Mouse (Mus musculus): ENCODE results near the gene Pgs1.

GRCm38 (mm10) chr11:118021806-118022205 is 35.7 kb downstream of the Pgs1 start:
- peak; percentile 94 for TF ChIP-seq CTCF (IDR thresholded peaks at IDR 0.05; ENCODE audit: control insufficient read depth, insufficient read depth, insufficient read length)
- no peak for TF ChIP-seq FOSL1 (IDR thresholded peaks at IDR 0.05; ENCODE audit: insufficient read depth, low read length, poor library complexity, severe bottlenecking)
- no peak for TF ChIP-seq MYOD1 (IDR thresholded peaks at IDR 0.05; ENCODE audit: control insufficient read depth, insufficient read length, low read depth)
- no peak for TF ChIP-seq MYOG (IDR thresholded peaks at IDR 0.05; ENCODE audit: control insufficient read depth, extremely low read depth, insufficient read length)
- no peak for TF ChIP-seq USF1 (IDR thresholded peaks at IDR 0.05; ENCODE audit: low read depth)
- TF ChIP-seq MAX (IDR thresholded peaks at IDR 0.05) = no peak

Measured in C2C12 (cell line).